Mouse (Mus musculus): ENCODE measurements around the gene Tex26.

Gene Tex26

GRCm38 (mm10) chr5:149488360-149489021 is 49.0 kb downstream of the Tex26 start:
- no peak for DNase-seq (ENCODE audit: low spot score in 2 of 2)

DNA sequence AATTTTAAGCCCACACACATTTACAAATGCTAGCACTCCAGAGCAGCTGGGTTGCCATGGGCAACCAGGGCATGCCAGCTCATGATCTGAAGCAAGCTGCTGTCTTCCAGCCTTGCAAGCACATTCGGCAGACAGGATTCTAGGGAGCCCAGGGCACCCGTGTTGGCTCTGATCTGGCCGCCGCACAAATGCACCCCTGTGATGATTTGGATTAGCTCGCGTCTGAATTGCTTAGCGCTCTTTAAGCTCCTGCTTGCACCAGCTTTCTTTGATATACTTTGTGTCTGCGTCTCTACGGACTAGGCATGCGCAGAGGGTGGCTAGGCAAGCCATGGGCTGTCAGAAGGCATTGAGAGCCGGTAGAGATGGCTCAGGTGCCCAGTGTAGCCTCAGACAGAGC is 49.7 kb downstream of the Tex26 start:
- peak; percentile 76 to 90 for DNase-seq (ENCODE audit: low spot score in 2 of 2)

DNA sequence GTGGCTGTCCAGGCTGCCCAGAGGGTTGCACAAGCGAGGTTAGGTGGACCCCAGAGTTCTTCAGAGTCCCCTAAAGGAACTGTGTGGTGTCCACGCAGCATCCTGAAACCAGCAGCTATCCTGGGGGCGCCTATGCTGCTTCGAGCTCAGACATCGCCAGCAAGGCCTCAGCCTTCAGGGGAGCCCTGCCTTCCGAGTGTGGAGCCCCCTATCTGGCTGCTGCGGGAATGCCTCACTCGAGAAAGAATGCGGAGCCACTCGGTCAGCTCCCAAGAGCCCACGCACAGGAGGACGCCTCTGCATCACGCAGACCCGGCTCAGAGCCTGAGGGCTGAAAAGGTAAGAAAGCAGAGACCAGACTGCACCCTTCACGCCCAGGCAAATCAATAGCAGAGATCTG is 50.8 kb downstream of the Tex26 start:
- DNase-seq (ENCODE audit: low spot score in 2 of 2), result no peak

GRCm38 (mm10) chr5:149495655-149496054 is 56.2 kb downstream of the Tex26 start:
- no peak for DNase-seq (ENCODE audit: low spot score in 2 of 2)

GRCm38 (mm10) chr5:149496401-149497066 is 57.1 kb downstream of the Tex26 start:
- DNase-seq (ENCODE audit: low spot score in 2 of 2), result no peak

DNA sequence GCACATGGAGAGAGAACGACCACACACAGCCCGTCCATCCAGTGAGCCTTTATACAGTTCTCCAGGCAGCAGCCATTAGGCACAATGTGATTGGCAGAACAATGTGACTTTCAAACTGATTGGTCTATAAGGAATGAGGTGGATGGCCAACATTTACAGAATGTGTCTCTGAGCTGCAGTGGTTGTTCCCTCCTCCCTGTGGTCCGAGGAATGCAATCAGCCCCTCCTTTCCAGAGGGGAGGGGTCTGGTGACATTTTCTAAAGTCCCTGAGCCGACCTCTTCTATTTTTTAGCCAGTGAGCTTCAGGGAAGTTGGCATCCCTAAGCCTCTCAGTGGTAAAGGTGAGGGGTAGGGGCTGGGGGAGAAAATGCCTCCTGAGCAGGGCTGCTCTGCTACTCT is 60.5 kb downstream of the Tex26 start:
- DNase-seq (ENCODE audit: low spot score in 2 of 2), result no peak

DNA sequence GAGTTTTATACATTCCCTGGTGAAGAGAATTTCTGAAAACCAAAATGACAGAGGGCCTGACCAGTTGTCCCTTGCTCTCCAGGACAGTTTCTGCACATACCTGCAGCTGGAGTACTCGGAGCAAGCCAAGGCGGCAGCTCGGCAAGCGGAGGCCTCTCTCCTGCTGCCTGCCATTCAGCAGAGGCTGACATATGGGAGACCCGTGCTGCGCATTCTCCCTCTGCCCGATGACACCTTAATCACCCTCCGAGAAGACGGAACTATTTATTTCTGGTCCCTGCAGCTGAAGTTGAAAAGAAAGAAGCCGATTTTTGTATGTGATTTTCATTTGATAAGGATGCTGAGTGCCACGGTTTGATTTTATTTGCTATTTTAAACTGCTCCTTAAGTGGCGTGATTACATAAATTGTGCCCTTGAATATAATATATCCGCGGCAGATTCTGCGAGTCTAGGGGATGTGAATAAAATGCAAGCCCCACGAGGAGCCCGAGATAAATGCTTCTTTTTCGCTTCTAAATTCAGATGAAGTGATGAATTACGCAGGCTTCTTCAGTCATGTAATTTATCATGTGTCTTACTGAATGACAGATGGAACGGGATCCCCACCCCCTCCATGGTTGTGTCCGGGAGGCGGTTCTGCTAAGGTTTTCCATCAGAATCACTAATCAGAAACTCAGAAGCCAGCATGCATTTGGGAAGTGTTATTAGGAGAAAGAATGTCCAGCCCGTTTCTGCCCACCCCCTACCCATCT is 64.1 kb downstream of the Tex26 start:
- DNase-seq (ENCODE audit: low spot score in 2 of 2), result peak; percentile 47 to 48

DNA sequence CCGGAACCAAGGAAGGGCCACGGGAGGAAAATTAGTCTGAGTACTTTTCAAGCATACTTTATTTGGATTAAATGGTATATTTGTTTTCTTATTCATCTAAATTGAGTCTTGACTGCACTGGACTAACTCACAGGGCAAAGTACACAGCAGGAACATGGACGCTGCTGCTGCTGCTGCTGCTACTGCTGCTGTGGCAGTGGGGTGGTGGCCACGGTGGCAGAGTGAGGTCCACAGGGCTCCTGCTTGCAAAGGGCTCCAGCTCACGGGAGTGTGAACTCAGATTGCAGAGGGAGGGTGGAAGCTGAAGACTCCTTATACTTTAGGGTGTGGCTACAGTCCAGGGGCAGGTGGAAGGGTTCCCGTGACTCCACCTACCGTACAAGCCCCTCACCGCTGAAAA is 65.5 kb downstream of the Tex26 start:
- DNase-seq (ENCODE audit: low spot score in 2 of 2), result no peak

GRCm38 (mm10) chr5:149506033-149506432 is 66.6 kb downstream of the Tex26 start:
- DNase-seq (ENCODE audit: low spot score in 2 of 2), result no peak

DNA sequence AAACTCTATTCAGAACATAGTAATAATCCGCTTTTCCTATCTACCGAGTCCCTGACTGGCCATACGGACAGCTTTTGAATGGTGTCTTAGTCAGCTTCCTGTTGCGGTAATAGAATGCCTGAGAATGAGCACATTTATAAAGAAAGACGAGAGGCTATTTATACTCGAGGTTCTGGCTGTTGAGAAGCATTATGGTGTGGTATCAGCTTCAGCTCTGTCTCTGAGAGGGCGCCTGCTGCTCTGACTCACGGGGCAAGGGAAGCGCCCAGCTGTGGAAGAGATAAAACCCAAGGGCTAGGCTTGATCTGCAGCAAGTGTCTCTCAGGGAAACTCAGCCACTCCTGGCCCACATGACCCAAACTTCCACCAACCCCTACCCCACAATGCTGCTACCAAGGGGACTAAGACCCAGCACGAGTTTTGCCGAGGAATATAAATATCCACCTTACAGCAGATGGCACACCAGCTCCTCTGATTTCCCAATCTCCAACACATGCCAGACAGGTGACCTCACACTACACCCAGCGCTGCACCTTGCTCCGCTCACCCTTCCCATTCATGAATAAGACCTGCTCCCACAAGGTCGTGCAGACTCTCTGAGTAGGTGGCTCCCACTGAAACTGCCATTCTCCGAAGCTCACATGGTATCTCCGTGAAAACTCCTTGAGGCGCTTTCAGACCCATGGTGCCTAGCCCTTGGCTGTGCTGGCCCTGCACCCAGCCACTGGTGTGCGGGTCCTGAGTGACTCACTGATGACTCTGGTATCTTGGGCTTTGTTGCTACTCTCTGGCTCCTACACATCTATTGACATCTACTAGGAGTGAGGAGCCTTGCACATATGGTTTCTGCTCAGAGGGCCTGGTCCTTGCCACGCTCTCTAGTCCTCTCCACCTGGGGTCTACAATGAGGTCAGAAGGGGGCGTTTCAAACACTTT is 68.9 kb downstream of the Tex26 start:
- DNase-seq (ENCODE audit: low spot score in 2 of 2), result no peak

GRCm38 (mm10) chr5:149510323-149510722 is 70.9 kb downstream of the Tex26 start:
- DNase-seq (ENCODE audit: low spot score in 2 of 2), result no peak

DNA sequence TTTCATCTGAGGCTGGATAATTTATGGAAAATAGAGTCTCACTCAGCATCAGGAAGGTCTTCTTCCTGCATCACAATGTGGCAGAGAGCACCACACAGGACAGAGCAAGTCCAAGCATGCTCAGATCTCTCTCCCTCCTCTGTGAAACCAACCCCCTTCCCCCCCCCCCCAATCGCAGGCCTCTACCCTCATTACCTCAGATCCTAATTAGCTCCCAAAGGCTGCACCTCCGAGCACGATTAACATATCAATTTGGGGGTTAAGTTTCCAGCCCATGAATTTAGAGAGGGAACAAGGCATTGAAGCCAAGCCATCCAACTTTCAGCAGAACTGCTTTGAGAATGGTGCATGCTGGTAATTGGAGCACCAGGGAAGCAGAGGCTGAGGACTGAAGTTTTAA is 73.2 kb downstream of the Tex26 start:
- DNase-seq (ENCODE audit: low spot score in 2 of 2), result no peak

- no peak for DNase-seq (ENCODE audit: low spot score in 2 of 2)
Observed at GRCm38 (mm10) chr5:149513438-149514086, 74.1 kb downstream of the Tex26 start.

- peak in 1 of 2 experiments; percentile 69 for DNase-seq (ENCODE audit: low spot score in 2 of 2)
Observed at GRCm38 (mm10) chr5:149514087-149514671, 74.7 kb downstream of the Tex26 start.

- no peak for DNase-seq (ENCODE audit: low spot score in 2 of 2)
Observed at GRCm38 (mm10) chr5:149514890-149515289, 75.4 kb downstream of the Tex26 start.

DNA sequence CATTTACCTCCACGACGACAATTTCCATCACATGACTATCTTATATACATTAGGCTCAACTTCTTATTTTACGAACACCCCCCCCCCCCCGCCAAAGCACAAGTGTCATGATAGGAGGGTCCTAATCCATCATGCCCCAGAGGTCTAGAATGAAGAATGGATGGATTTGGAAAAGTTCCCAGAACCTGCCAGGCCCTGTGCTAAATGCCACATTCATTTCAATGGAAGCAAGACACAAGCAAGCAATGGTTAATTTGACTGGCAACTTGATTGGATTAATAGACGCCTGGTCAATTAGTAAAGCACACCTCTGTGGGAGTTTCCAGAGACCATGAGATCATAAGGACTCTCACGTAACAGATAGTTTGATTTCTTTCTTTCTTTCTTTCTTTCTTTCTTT is 77.7 kb downstream of the Tex26 start:
- no peak for DNase-seq (ENCODE audit: low spot score in 2 of 2)

Measured in frontal cortex, postnatal 36 days (tissue).